Mouse (Mus musculus) adrenal gland, postnatal 36 days (tissue): Measurements from ENCODE around the gene Erf. TPM values are rescaled to one million over a fixed set of nuclear protein-coding genes. Genes with fewer than 3 reads are reported as not detected.
"Not testable (repeated sequence)": the region's sequence is repeated elsewhere in the genome, so short reads cannot be mapped to it uniquely, and the experiment has no call there.

Experiments used
- DNase-seq, 2 experiments: peaks; one replicate each; pipeline ENCODE4 v3.0.0; 2021; ENCODE audit warnings: mixed read lengths in 1 of 2
- total RNA-seq, 2 experiments: library from RNA; stranded (reverse); gene quantifications; 2 replicates each; pipeline ENCODE4 v1.2.3; 2021

Gene Erf
- total RNA-seq, 2 experiments from 2014 or later: 25.4 to 40.9 TPM

- DNase-seq: peak; percentile 98
Measured at GRCm38 (mm10) chr7:25267751-25268463, 17.3 kb upstream of the Erf start.

DNA sequence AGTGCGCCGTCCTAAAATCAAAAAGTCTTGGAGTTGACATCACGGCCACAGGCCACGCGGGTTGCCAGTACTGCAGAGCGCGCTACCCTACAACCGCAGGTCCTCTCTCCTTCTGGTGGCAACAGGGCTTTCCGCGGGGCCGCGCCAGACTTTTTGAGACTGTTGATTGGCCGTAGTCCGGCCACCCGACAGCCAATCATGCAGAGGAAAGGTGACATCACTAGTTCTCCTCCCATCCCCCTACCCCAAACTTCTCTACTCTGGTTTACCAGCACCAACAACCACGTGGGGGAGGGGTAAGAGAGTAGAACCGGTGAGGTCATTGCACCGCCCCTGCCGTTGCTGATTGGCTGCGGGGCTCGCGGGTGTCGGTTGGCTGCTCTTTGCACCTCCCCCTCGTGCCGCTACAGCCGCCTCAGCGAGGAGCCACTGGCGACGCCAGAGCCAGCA is 16.8 kb upstream of the Erf start, which contains the start of gene Cic:
Gene Cic (plus strand): TSS at position 404 of the 450 bp plus-strand sequence.
- DNase-seq: peak; percentile 97 to 99

DNA sequence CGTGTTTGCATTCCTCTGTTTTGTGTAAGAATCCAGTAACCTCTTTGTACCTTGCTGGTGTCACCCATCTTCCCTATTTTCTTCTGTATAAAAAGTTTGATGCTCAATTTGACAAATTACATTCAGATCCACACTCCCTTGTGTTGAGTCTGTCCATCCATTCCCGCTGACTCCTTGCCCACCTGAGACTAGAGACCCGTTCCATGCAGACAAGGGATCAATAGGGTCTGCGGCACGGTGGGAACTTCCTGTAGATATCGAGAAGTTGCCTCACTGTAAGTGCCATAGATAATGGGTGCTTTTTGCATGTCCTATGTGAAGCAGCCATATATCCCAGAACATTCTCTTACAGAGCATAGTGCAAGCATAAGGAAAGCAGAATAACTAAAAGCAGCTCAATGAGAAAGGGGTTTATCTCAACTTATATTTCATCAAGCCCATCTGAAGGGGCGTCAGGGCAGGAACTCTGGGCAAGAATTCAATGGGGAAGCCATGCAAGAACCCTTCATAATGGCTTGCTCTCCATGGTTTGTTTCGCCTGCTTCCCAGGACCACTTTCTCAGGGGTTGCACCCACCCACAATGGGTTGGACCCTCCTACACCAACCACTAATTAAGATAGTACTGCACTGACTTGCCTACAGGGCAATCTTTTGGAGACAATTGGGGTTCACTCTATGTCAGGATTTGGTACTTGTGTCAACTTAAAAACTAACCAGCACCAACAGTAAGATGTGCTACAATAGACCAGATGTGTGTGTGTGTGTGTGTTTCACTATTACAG is 15.8 kb upstream of the Erf start:
- no peak for DNase-seq

GRCm38 (mm10) chr7:25265743-25266142 is 15.2 kb upstream of the Erf start:
- not testable (repeated sequence) for DNase-seq

DNA sequence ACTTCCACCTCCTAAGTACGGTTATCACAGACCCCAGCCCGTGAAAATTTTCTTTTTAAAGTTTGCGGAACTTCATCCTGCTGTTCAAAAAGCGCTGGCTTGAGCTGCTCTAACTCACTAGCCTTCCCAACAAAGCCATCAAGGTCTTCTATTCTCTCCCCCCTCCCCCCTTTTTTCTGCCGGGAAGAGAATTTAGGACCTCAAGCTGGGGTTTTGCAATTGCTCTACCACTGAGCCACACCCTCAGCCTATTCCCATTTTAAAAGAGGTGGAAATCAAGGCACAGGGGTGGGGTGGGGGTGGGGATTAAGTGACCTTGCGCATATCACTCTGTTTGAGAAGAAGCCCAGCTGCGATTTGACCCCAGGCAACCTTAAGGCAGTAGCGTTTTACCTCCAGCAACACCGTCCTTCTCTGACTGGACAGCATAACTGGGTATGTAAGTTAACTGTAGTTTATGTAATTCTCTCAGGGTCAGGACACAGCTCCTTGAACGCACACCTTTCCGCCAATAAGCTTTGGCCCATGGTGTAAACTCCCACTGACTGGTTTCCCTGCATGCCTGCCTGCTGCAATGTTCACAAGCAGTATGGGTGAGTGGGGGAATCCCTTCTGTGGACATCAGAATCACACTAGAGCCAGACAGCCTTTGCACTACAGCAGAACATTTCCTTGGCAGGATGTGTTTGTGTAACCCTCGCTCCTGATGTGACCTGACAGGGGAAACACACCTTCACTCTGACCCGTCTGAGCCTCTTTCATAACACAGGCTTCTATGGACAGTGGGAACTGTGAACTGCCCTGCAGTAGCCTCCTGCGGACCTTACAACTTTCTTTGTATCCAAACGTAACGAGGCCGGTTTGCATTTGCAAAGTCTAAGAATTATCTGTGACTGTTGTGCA is 13.7 kb upstream of the Erf start:
- DNase-seq: no peak

DNA sequence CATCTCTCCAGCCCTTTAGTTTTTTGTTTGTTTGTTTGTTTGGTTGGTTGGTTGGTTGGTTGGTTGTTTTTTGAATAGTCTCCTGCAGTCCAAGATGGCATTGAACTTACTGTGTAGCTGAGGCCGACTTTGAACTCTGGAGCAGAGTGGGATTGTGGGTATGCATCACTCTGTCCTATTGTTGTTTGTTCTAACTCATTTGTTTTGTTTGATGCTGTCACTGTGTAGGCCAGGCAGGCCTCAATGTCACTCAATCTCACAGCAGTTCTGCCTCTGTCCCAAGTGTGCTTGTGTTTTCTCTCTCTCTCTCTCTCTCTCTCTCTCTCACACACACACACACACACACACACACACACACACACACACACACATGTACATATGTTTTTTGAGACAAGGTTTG is 11.3 kb upstream of the Erf start:
- DNase-seq: no peak

DNA sequence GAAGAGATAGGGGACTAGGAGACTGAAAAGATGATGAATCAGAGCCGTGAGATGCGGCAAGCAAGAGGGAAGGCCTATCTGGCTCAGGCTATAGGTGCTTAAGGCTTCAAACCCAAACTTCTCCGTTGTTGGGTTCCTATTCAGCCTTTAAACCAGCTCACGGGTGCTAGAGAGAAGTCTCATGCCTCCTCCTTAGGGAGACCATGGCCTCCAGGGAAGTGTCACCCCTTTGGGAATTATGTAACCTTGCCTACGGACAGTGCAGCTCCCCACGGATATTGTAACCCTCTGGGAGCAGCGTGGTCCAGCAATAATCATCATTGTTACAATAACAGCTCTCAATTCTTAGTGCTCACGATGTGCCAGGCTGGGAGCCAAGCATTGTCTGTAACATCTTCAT is 1.3 kb upstream of the Erf start:
- DNase-seq: no peak

DNA sequence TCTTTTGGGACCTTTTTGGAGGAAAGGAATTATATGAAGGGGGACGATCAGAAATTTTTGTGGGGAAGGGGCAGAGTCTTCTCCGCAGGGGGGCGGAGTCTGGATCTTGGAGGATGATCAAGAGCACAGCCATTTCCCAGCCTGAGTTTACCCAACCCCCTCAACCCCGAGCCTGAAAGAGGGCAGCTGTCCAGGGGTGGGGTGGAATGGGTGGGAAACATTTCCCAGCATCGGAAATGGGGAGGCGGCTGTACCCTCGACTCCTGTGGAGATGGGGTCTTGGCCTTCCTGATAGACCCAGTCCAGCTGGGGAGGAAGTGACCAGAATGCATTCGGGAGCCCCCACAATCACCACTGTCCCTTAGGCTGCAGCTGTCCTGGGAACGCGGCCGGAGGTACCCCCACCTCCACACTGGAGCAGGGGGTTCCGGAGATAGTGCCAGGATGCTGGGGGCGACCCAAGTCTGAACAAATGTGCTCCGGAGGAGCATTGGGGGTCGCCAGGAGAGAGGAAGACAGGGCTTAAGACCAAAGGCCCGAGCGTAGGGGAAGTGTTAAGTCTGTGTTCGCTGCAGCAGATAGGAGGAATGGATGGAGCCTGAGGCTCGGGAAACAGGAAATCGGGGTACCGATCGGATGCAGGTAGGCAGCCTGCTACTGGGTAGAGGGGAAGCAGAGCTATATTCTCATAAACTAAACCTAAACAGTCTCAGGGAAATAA is 670 bp upstream of the Erf start:
- peak; percentile 35 to 71 for DNase-seq

- peak; percentile 74 to 87 for DNase-seq
Measured at GRCm38 (mm10) chr7:25249314-25250140, 1.0 kb downstream of the Erf start.

DNA sequence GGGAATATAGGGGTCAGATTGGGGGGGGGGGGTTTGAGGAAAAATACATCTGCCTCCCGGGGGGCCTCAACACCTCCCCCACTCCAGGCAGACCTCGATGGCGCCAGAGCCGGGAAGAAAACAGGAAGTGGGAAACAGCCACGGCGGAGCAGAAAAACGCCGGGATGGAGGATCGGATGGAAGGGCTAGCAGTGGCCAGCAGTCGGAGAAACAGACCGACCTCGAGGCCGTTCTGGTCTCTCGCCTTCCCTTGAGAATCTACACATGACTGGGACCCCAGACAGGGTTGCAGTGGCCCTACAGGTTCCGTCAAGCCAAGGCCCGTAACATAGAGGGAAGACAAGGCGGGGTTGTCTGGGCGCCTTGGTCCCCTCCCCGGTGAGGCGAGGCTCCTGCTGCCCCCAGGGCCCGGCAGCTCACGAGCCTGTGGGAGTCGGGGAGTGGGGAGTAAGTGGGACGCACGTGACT is 1.7 kb downstream of the Erf start:
- DNase-seq: peak in 1 of 2 experiments; percentile 39

DNA sequence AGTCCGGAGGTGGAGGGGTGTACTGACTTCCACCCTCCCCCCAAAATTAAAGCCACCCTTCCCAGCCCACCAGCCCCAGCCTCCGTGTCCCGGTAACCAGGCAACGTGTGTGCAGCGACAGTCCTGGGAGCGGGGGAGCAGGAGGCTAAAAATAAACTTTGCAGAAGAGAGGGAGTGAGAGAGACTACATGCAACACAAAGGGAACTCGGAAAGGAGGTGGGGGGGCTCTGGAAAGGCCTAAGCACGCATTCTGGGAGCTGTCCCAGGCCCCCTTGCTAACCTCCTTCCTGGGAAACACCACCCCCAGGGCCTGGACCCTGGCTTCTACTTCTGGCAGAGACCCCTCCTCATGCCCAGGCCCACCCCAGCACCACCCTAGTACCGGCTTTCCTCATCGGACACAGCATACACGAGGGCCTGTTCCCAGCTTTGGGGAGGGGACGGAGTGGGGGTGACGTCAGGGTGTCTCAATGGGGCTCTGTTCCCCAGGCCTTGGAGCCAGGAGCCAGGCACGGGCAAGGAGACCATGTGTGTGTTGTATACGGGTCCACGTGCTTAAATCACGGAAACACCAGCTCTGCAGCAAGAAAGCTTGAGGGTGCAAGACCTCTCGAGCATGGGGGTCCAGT is 2.4 kb downstream of the Erf start:
- DNase-seq: peak; percentile 45 to 66

GRCm38 (mm10) chr7:25247498-25247897 is 3.1 kb downstream of the Erf start:
- DNase-seq: no peak

DNA sequence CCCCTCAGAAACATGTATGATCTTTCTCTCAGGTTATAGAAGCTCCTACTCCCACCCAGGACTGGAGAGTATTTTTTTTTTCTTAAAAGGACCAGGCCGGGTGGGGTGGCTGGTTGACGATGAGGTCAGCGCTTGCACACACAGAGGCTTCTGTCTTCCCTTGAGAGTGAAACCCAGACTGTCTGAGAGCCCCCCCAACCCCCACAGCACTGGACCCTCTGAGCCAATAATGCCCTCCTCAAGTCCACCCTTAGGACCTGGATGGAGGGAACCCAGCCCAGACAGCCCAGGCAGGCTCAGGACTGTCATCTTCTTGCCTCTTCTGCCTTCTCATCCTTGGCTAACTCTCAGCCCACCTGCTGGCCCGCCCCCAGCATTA is 3.8 kb downstream of the Erf start:
- DNase-seq: no peak

DNA sequence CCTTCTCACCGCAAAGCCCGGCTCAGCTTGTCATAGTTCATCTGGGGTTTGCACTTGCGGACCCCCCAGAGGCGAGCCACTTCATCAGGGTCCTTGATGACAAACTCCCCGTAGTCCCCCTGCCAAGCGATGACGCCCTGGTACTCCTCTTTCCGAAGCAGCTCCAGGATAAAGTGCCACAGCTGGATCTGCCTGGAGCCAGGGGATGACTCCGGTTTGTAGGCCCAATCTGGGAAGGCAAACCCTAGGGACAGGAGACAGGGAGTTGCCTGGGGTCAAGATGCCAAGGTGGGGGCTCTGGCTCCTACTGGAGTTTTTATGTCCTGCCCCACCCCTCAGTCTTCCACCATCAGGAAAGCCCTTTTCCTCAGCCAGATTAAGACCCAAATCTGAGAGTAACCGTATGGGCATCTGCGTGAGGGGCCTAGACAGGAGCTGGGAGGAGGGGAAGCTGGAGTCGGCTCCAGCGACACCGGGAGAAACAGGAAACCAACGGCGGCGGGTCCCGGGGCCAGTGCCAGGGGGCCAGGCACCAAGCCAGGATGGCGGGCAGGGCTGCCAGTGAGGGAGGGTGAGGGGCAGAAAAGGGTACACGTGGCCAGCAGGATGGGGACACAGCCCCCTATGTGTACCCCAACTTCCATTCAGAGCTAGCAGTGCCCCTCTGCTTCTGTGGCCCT is 4.3 kb downstream of the Erf start:
- peak; percentile 67 to 73 for DNase-seq

DNA sequence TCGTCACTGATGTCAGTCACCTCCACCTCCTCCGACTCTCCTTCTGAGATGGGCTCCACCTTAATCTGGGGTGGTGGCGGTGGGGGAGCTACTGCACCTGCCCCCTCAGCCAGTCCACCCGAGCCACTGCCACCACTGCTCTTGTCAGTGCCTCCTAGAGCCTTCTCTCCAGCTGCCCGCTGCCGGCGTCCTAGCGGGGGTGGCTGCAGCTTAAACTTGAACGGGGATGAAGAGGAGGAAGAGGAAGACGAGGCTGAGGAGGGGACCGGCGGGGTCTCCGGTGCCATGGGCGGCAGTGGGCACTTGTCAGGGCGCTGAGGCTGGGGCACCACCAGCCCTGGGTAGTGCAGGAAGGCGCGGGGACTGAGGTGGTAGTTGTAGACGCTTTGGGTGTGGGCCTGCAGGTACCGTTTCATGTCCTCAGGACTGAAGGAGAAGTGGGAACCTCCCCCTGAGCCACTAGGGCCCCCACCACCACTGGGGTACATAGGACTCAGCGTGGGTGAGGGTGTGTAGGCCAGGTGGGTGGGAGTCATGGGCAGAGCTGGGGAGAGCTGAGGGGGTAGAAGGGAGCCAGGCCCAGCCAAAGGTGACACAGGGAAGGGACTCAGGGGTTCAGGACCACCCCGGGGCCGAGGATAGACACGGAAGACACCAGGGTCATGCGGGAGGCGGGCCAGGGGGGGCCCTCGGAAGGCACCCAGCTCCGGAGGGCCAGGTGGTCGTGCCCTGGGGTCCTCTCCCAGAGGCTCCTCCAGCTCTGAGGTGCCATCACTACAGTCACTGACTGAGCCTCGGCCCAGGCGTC is 5.8 kb downstream of the Erf start:
- no peak for DNase-seq

GRCm38 (mm10) chr7:25243361-25243760 is 7.2 kb downstream of the Erf start:
- no peak for DNase-seq

- DNase-seq: peak; percentile 72 to 77
Measured at GRCm38 (mm10) chr7:25241062-25241461, 9.5 kb downstream of the Erf start.

DNA sequence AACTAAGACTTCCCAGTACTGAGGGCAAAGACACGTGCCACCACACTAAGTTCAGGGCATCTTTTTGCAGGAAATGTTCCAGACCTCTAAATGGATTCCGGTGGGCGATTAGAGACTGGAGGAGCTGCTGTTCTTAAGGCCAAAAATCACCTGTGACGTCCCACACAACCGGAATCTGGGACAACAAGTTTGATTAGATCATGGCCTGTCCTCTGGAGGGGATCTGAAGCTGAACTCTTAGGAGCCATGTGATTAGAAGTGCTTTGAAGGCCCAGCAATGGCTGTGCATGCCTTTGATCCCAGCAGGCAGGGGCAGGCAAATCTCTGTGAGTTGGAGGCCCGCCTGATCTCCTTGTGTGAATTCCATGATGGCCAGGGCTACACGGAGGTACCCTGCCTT is 9.9 kb downstream of the Erf start:
- no peak for DNase-seq
